Mouse (Mus musculus): ENCODE measurements around the gene Spry2.

DNA sequence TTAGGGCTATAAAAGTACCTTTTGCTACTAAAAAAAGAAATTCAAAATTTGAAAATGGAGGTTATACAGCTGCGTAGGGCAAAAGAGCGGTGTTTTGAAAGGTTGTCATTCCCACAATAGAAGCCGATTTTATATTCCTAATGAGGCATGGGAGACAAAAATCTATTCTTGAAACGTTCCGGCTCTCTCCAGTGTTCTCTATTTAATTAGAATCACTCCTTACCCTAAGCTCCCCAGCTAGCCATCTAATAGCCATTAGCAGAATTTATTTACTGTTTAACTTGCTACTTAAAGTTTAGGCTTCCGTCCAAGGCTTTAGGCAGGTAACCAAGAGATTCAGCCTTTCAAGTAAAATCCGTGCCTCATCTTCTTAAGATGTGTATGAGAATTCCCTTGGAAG is 20.2 kb downstream of the Spry2 start:
- TF ChIP-seq CTCF (IDR thresholded peaks at IDR 0.05; ENCODE audit: extremely low read depth, insufficient read depth, insufficient read length, insufficient replicate concordance), result no peak
- no peak for TF ChIP-seq POLR2A (IDR thresholded peaks at IDR 0.05; ENCODE audit: low read depth, low read length)
